Mouse (Mus musculus) testis, postnatal 10 days (tissue): ENCODE results near the gene Nfia.

Source experiments
- DNase-seq: peaks from one replicate; pipeline ENCODE4 v3.0.0; 2021; ENCODE audit warnings: low spot score

Gene Nfia

GRCm38 (mm10) chr4:97868938-97869440 is 96.5 kb downstream of the Nfia start:
- peak; percentile 98 for DNase-seq

- no peak for DNase-seq
Observed at GRCm38 (mm10) chr4:97869451-97869850, 96.9 kb downstream of the Nfia start.

- no peak for DNase-seq
Observed at GRCm38 (mm10) chr4:97871770-97872439, 99.4 kb downstream of the Nfia start.

DNA sequence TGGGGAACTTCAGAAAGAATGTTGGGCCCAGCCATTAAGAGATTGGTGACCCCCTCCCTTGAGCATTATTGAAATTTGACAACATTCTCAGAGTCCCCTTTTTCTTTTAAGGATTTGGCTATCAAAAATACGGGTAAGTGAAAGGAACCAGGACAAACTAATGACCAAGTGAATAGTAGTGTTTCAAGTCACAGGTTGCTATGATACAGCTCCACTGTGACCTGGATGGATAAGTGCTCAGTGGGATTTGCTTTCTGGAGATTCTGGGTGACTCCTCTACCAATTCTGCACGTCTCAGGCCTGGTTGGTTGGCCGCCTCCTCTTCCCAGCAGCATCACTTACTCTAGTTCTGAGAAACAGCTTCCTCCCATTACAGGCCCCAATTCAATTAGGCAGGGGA is 102.4 kb downstream of the Nfia start:
- no peak for DNase-seq

DNA sequence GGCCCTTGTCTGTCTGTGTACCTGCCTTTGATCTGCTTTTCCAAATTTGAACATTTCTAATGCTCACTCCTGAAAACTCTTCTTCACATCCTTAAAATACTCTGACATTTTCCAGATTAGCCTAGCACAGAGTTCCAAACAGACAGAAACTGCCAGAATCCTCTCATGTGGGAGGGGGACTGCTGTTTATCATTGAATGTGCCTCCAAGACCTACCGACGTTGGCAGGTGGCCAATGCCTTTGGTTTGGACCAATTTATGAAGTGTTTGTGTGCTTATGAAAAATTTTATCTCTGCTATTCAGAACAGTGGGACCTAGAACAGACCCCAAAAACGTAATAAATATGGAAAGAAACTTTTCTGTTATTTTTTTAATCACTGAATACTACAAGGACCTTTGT is 103.4 kb downstream of the Nfia start:
- peak; percentile 66 for DNase-seq

- no peak for DNase-seq
Observed at GRCm38 (mm10) chr4:97879696-97880095, 107.2 kb downstream of the Nfia start.

DNA sequence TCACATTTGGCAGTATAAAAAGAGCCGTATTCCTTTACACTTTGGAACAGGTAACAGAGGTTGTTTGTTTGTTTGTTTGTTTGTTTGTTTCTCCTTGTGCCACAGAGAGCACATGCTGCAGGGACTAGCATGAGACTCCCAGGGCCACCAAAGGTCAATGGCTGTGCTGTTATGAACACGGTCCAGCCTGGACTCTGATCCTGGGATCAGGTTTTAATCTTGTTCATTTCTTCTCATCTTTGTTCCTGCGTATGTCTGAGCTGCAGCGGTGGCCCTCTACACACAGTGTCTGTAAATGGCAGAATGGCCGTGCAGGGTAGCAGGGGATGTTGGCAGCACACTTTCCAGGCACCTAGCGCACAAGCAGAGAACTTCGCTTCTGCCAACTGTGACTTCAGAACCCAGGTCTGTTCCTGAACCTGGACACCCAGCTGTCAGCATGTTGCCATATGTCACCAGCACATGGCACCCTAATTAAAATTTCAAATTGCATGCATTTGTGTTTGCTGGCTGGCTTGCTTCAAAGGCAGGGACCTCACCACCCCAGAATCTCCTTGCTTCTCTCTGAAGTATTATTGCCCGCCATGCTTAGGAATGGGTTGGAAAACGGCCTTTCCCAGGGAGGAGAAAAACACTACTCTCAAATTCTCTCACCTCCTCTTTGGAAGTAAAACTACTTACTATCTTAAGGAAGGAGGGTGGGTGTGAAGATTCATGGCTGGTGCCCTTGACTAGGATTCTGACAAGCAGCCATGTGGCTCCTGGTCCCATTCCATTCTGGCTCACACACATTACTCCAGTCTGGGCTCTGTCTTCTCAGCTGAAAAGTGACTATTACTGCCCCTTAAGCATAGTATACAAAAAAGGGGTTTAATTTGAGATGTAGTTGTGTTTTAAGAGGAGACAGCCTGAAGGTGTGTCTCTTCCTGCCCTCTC is 107.9 kb downstream of the Nfia start:
- no peak for DNase-seq

DNA sequence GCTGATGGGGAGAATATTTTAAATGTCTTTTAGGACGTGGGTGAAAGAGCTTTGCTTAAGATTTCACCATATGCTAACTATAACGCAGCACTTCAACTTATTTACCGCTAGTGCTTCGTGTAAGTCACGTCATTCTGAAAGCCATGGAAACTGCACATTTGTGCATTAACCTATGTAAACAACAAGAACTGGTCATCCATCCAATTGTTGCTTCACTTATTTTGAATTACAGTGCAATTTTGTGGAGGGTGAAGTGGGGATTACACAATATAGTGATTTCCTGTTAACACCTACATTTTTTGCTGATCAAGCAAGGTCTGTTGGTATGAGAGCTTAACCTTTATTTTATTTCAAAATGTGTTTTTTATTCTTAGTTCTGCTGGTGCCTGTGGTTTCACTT is 113.0 kb downstream of the Nfia start:
- DNase-seq: no peak

DNA sequence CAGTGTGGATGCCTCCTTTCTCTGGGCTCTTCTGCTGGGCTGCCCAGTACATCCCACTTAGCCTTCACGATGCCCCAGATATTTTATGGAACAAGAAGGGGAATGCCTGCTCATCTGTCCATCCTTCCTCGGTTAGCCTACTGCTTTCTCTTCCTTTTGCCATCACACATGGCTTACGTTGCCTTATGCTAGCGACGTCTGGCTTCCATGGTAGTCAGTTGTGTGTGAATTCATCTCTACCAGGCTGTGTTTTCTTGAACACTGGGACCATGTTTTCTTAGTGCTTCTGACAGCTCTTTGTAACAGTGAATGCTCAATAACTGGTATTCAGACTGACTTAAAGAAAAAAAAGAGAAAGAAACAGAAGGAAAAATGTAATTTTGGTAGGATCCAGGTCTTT is 113.7 kb downstream of the Nfia start:
- no peak for DNase-seq

DNA sequence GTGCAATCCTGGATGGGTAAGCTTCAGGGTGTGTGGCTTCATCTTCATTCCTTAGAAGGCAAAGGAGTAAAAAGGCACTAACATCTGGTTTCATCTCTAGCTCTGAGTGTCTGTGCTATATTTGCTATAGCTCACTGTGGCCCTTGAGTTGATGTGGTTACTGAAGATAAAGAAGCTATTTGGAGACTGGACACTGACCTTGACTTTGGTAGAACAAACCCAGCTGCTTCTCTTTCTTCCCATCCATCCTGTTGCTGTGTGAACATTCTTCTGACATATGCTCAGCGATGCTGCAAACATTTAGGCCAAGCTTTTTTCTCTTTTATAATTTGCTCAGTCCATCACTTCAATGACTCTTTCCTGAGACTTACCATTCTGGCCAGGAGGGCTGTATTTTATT is 114.7 kb downstream of the Nfia start:
- no peak for DNase-seq

DNA sequence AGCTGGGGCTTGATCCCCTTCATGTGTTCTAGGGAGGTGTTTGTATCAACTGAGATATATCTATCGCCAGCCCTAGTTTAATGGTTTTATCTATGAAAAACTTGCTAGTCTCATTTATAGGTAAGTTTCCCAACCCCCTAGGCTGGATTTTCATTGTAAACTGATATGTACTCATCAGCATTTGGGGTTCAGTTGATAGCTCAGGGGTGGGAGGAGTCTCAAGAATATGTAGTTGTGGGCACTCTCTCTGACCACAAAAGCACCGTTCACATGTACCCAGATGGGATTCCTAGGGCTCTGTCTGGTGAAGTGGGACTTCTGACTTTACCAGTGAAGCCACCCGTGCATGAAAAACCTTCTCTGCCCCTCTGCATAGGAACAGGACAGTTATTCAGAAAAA is 118.5 kb downstream of the Nfia start:
- DNase-seq: no peak

GRCm38 (mm10) chr4:97891611-97892010 is 119.1 kb downstream of the Nfia start:
- no peak for DNase-seq

- DNase-seq: no peak
Observed at GRCm38 (mm10) chr4:97893915-97894884, 121.7 kb downstream of the Nfia start.

- DNase-seq: no peak
Observed at GRCm38 (mm10) chr4:97895940-97896339, 123.4 kb downstream of the Nfia start.

GRCm38 (mm10) chr4:97900256-97900944 is 127.9 kb downstream of the Nfia start:
- no peak for DNase-seq

DNA sequence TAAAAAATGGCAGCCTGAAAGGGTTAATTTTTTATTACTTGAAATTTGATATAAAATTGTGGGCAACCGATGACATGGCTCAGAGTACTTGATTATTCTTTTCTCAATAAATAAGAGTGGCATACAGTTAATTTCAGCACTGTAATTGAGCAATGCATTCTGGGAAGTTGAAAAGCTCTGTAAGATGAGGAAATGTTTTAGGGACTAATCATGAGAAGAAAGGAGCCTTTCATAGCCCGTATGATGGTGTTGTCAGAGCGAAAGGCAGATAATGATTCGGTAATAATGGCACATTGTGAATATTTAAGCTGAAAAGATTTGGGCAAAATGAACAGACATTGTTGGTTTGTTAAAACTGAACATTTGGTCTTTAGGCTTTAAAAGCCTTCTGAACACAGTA is 133.3 kb downstream of the Nfia start:
- DNase-seq: no peak

GRCm38 (mm10) chr4:97908576-97909147 is 136.1 kb downstream of the Nfia start:
- no peak for DNase-seq

DNA sequence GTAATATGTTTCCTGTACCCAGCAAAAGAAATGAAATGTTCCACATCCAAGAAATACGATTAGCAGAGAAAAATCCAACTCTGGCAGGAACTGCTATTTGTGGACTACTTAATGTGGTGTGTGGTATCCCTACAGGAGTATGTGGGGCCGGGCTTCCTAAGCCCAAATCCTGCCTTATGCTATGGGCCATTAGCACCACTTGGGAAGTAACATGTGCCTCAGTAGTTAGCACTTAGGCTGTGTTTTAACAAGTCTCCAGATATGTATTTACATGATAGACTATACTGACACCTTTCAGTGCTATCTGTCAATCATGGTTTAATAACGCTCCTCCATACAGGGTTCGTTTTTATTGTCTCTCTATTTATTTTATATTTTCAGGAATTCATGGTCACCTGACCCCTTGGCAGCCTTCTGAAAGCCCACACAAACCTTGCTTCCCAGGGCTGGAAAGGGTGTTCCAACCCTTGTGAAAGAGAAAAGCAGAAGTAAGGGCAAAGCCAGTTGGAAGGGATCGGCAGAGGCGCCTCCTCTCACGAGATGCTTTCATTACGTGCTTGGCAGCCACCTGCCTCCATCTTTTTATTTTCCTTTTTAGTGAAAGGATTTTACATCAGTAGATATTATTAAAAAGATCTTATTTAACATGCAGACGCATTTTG is 137.7 kb downstream of the Nfia start:
- no peak for DNase-seq

GRCm38 (mm10) chr4:97910777-97911580 is 138.4 kb downstream of the Nfia start:
- DNase-seq: peak; percentile 56

DNA sequence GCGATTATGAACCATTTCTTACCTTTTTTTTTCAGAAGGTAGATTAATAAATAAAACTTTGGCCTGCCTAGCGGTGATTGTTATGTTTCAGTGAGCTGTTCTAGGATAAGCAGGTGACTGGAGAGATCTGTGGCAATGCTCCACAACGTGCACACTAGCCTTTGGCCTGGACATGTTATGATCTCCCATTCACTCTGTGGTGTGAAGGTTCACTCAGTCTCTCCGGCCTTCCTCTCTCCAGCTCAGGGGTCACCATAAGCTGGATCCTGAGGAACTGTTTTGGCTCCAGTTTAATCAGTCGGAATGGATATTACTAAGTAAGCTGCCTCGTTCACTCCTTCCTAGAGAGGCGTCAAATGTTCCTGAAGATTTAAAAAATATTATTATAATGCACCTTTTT is 139.2 kb downstream of the Nfia start:
- DNase-seq: no peak
